Mouse (Mus musculus): ENCODE measurements around the gene Ino80d. TPM values are rescaled to one million over a fixed set of nuclear protein-coding genes. Genes with fewer than 3 reads are reported as not detected.

The Ino80d gene
- polyA plus RNA-seq, 1 experiment from 2014 or later = 9.1 TPM

GRCm38 (mm10) chr1:63047983-63048382, 66.5 kb downstream of the Ino80d start:
- Histone ChIP-seq H3K4me3 (no peak overlapping the region), H3K4me2 (replicated peaks) (no peak overlapping the region), H3K27ac (no peak overlapping the region), H3K27me3 (replicated peaks) (no peaks in the 10 kb centered on the region), H3K4me1 (no peaks in the 10 kb centered on the region), H3K9me3 (no peaks in the 10 kb centered on the region), H3K9ac (no peak overlapping the region), H3K36me3 (no peaks in the 10 kb centered on the region; the same call in 1 of the 2 replicates)
- no peak for ATAC-seq (ENCODE audit: low FRiP score, low read depth)
- WGBS = 90% methylated on average over 6 of the region's 6 CpGs

GRCm38 (mm10) chr1:63032929-63033328, 81.5 kb downstream of the Ino80d start:
- ATAC-seq (ENCODE audit: low FRiP score, low read depth) = no peak
- Histone ChIP-seq H3K9ac (no peak overlapping the region), H3K9me3 (no peaks in the 10 kb centered on the region), H3K4me3 (no peak overlapping the region), H3K27ac (no peak overlapping the region), H3K27me3 (replicated peaks) (no peaks in the 10 kb centered on the region), H3K36me3 (no peaks in the 10 kb centered on the region), H3K4me1 (no peaks in the 10 kb centered on the region), H3K4me2 (replicated peaks) (no peak overlapping the region)
- 81% methylated on average over 3 of the region's 3 CpGs for WGBS

- Histone ChIP-seq H3K4me2 (replicated peaks) (no peak overlapping the region), H3K4me1 (no peaks in the 10 kb centered on the region), H3K36me3 (no peaks in the 10 kb centered on the region), H3K9ac (no peak overlapping the region), H3K4me3 (no peak overlapping the region), H3K9me3 (no peaks in the 10 kb centered on the region), H3K27ac (no peak overlapping the region), H3K27me3 (replicated peaks) (no peaks in the 10 kb centered on the region)
- 67% methylated on average over 2 of the region's 2 CpGs for WGBS
- ATAC-seq (ENCODE audit: low FRiP score, low read depth) = no peak
These were observed 94.6 kb downstream of the Ino80d start for GRCm38 (mm10) chr1:63019916-63020315.

- Histone ChIP-seq H3K9ac (no peak overlapping the region), H3K27me3 (replicated peaks) (no peaks in the 10 kb centered on the region), H3K4me2 (replicated peaks) (no peak overlapping the region), H3K9me3 (no peaks in the 10 kb centered on the region), H3K27ac (no peak overlapping the region), H3K4me3 (no peak overlapping the region), H3K4me1 (no peaks in the 10 kb centered on the region), H3K36me3 (no peaks in the 10 kb centered on the region)
- ATAC-seq (ENCODE audit: low FRiP score, low read depth) = no peak
- 33% methylated on average over 12 of the region's 12 CpGs for WGBS
These were observed 109.3 kb downstream of the Ino80d start for GRCm38 (mm10) chr1:63005013-63005646.

GRCm38 (mm10) chr1:63001874-63002273, 112.6 kb downstream of the Ino80d start:
- Histone ChIP-seq H3K4me1 (no peaks in the 10 kb centered on the region), H3K9me3 (no peaks in the 10 kb centered on the region), H3K4me3 (no peak overlapping the region), H3K27me3 (replicated peaks) (no peaks in the 10 kb centered on the region), H3K27ac (no peak overlapping the region), H3K9ac (no peak overlapping the region), H3K4me2 (replicated peaks) (no peak overlapping the region), H3K36me3 (no peaks in the 10 kb centered on the region)
- no peak for ATAC-seq (ENCODE audit: low FRiP score, low read depth)
- 81% methylated on average over 3 of the region's 3 CpGs for WGBS

- H3K36me3 ChIP-seq = no peaks in the 10 kb centered on the region
- ATAC-seq (ENCODE audit: low FRiP score, low read depth) = no peak
- no peaks in the 10 kb centered on the region for H3K4me1 ChIP-seq
- H3K4me2 ChIP-seq (replicated peaks) = no peak overlapping the region
- H3K27ac ChIP-seq = no peak overlapping the region
- no peak overlapping the region for H3K4me3 ChIP-seq
- H3K9ac ChIP-seq = no peak overlapping the region
- WGBS = 5% methylated on average over 1 of the region's 1 CpGs
- no peaks in the 10 kb centered on the region for H3K9me3 ChIP-seq
- no peaks in the 10 kb centered on the region for H3K27me3 ChIP-seq (replicated peaks)
These were observed 121.1 kb downstream of the Ino80d start for GRCm38 (mm10) chr1:62993348-62993747.

- no peaks in the 10 kb centered on the region for H3K27me3 ChIP-seq (replicated peaks)
- ATAC-seq (ENCODE audit: low FRiP score, low read depth) = no peak
- H3K4me1 ChIP-seq = no peaks in the 10 kb centered on the region
- H3K4me3 ChIP-seq = no peak overlapping the region
- no peaks in the 10 kb centered on the region for H3K36me3 ChIP-seq
- H3K27ac ChIP-seq = no peak overlapping the region
- H3K9ac ChIP-seq = no peak overlapping the region
- 86% methylated on average over 5 of the region's 5 CpGs for WGBS
- no peaks in the 10 kb centered on the region for H3K9me3 ChIP-seq
- no peak overlapping the region for H3K4me2 ChIP-seq (replicated peaks)
These were observed 121.8 kb downstream of the Ino80d start for GRCm38 (mm10) chr1:62992648-62993047.

GRCm38 (mm10) chr1:62991021-62991420, 123.4 kb downstream of the Ino80d start:
- Histone ChIP-seq H3K9me3 (no peaks in the 10 kb centered on the region), H3K36me3 (no peaks in the 10 kb centered on the region), H3K4me1 (no peaks in the 10 kb centered on the region), H3K27me3 (replicated peaks) (no peaks in the 10 kb centered on the region), H3K4me3 (no peak overlapping the region), H3K4me2 (replicated peaks) (no peak overlapping the region), H3K27ac (no peak overlapping the region), H3K9ac (no peak overlapping the region)
- no peak for ATAC-seq (ENCODE audit: low FRiP score, low read depth)
- WGBS = 86% methylated on average over 10 of the region's 10 CpGs

GRCm38 (mm10) chr1:62987561-62987960, 126.9 kb downstream of the Ino80d start:
- Histone ChIP-seq H3K4me1 (no peaks in the 10 kb centered on the region), H3K36me3 (no peaks in the 10 kb centered on the region), H3K9me3 (no peaks in the 10 kb centered on the region), H3K27ac (no peak overlapping the region), H3K9ac (no peak overlapping the region), H3K27me3 (replicated peaks) (no peaks in the 10 kb centered on the region), H3K4me2 (replicated peaks) (no peak overlapping the region), H3K4me3 (no peak overlapping the region)
- no peak for ATAC-seq (ENCODE audit: low FRiP score, low read depth)
- WGBS = 52% methylated on average over 2 of the region's 2 CpGs

GRCm38 (mm10) chr1:62986267-62986666, 128.2 kb downstream of the Ino80d start:
- Histone ChIP-seq H3K36me3 (no peaks in the 10 kb centered on the region), H3K9ac (no peak overlapping the region), H3K27me3 (replicated peaks) (no peaks in the 10 kb centered on the region), H3K9me3 (no peaks in the 10 kb centered on the region), H3K4me2 (replicated peaks) (peak overlapping the region; percentile 38), H3K27ac (no peak overlapping the region), H3K4me1 (no peaks in the 10 kb centered on the region), H3K4me3 (no peak overlapping the region)
- 18% methylated on average over 7 of the region's 7 CpGs for WGBS
- ATAC-seq (ENCODE audit: low FRiP score, low read depth) = no peak

GRCm38 (mm10) chr1:62984566-62984965, 129.9 kb downstream of the Ino80d start:
- ATAC-seq (ENCODE audit: low FRiP score, low read depth) = no peak
- Histone ChIP-seq H3K27ac (no peak overlapping the region), H3K4me2 (replicated peaks) (0 out of 2 replicates have a peak overlapping the region, but pooled peaks have one; percentile 12), H3K4me3 (no peak overlapping the region), H3K4me1 (no peaks in the 10 kb centered on the region), H3K36me3 (no peaks in the 10 kb centered on the region), H3K27me3 (replicated peaks) (no peaks in the 10 kb centered on the region), H3K9me3 (no peaks in the 10 kb centered on the region), H3K9ac (no peak overlapping the region)
- WGBS = 41% methylated on average over 11 of the region's 11 CpGs

GRCm38 (mm10) chr1:62976742-62977141, 137.7 kb downstream of the Ino80d start:
- Histone ChIP-seq H3K27me3 (replicated peaks) (no peaks in the 10 kb centered on the region), H3K27ac (no peak overlapping the region), H3K4me3 (no peak overlapping the region), H3K4me2 (replicated peaks) (no peak overlapping the region), H3K4me1 (no peaks in the 10 kb centered on the region), H3K9ac (no peak overlapping the region), H3K9me3 (no peaks in the 10 kb centered on the region), H3K36me3 (no peaks in the 10 kb centered on the region)
- WGBS = 52% methylated on average over 3 of the region's 3 CpGs
- ATAC-seq (ENCODE audit: low FRiP score, low read depth) = no peak

- Histone ChIP-seq H3K36me3 (no peaks in the 10 kb centered on the region), H3K4me3 (no peak overlapping the region), H3K9me3 (no peaks in the 10 kb centered on the region), H3K27me3 (replicated peaks) (no peaks in the 10 kb centered on the region), H3K4me2 (replicated peaks) (no peak overlapping the region), H3K27ac (no peak overlapping the region), H3K4me1 (0 out of 2 replicates have a peak, but pooled peaks cover 5% of the 10 kb centered on the region), H3K9ac (no peak overlapping the region)
- no peak for ATAC-seq (ENCODE audit: low FRiP score, low read depth)
- WGBS = 17% methylated on average over 5 of the region's 5 CpGs
These were observed 147.6 kb downstream of the Ino80d start for GRCm38 (mm10) chr1:62966885-62967284.
